Mouse (Mus musculus) G1E (cell line): ENCODE results near the gene Gm5485. TPM values are rescaled to one million over a fixed set of nuclear protein-coding genes. Genes with fewer than 3 reads are reported as not detected.

Source experiments
- ATAC-seq: 2 replicates; pipeline ENCODE4 v1.8.0; 2016; ENCODE audit warnings: mild to moderate bottlenecking; ENCODE audit not compliant: insufficient number of reproducible peaks, poor library complexity, low FRiP score, severe bottlenecking; ENCODE audit errors: extremely low read depth
- DNase-seq: peaks from one replicate; pipeline ENCODE4 v3.0.0; 2012; ENCODE audit warnings: low spot score
- H3K27me3 ChIP-seq: 2 replicates; pipeline ENCODE4 v1.6.1; 2012; ENCODE audit warnings: mild to moderate bottlenecking, low read length, inconsistent platforms; ENCODE audit not compliant: insufficient read depth
- H3K36me3 ChIP-seq: replicated peaks from 2 replicates; pipeline ENCODE3; 2012; ENCODE audit warnings: mild to moderate bottlenecking, inconsistent platforms
- H3K4me1 ChIP-seq: 2 replicates; pipeline ENCODE4 v1.6.1; 2012; ENCODE audit warnings: low read depth, low read length, inconsistent platforms, mixed read lengths; ENCODE audit not compliant: insufficient read depth
- H3K4me3 ChIP-seq: 2 replicates; pipeline ENCODE4 v1.5.1; 2012; ENCODE audit warnings: low read depth, mild to moderate bottlenecking, inconsistent platforms, low read length, moderate library complexity, mixed read lengths
- H3K9me3 ChIP-seq: replicated peaks from 2 replicates; pipeline ENCODE4 v1.6.1; 2012; ENCODE audit warnings: inconsistent platforms
- CTCF ChIP-seq: IDR thresholded peaks from 2 replicates; pipeline ENCODE4 v1.5.1; 2012; ENCODE audit warnings: low read depth, low read length, inconsistent platforms, mixed read lengths
- GATA1 ChIP-seq: IDR thresholded peaks from 2 replicates; pipeline ENCODE4 v1.6.1; 2012; ENCODE audit warnings: borderline replicate concordance, low read length, inconsistent platforms, mixed read lengths
- GATA2 ChIP-seq: IDR thresholded peaks from 2 replicates; pipeline ENCODE4 v1.6.1; 2012; ENCODE audit warnings: low read depth, low read length, inconsistent platforms, borderline replicate concordance
- POLR2AphosphoS5 ChIP-seq: IDR thresholded peaks from 2 replicates; pipeline ENCODE4 v1.6.1; 2012; ENCODE audit warnings: low read depth, low read length, inconsistent platforms; ENCODE audit not compliant: insufficient replicate concordance
- TAL1 ChIP-seq: conservative IDR thresholded peaks from 2 replicates; pipeline ENCODE4 v1.6.1; 2012; ENCODE audit warnings: low read depth, low read length, inconsistent platforms, mixed read lengths
- polyA plus RNA-seq: library from polyadenylated mRNA; stranded (reverse); fragments of >175 nt; gene quantifications from 2 replicates; pipeline ENCODE4 v1.2.3, GENCODE M21; 2012
- total RNA-seq, 2 experiments: library from RNA; stranded (forward) in 1 of 2; stranded (reverse) in 1 of 2; fragments of 200-1000 nt in 1 of 2; fragments of >200 nt in 1 of 2; fragmentation: Nextera tagmentation in 1 of 2; gene quantifications; 2 replicates each; pipeline ENCODE4 v1.2.3; 2014 to 2017

Gm5485 gene
- total and polyA plus RNA-seq, 3 experiments = not detected

DNA sequence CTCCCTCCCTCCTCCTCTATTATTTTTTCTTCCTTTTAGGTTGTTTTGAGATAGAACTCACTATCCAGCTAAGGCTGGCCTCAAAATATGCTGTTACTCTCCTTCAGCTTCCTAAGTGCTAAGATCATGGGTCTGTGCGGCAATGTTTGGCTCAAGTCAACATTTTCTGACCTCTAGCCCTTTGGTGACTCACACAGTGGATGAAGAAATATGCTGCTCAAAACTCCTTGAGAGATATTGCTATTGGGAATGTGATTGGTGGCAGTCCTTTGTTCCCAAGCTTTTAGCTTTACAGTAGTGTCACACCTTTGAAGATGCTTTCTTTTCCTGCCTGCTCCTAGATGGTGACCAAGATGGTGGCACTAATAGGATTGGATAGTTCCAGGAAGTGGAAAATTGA is 55.8 kb downstream of the Gm5485 start:
- Histone ChIP-seq H3K9me3 (no peaks in the 10 kb centered on the region), H3K36me3 (no peaks in the 10 kb centered on the region), H3K4me1 (no peaks in the 10 kb centered on the region), H3K27me3 (peaks cover 3% of the 10 kb centered on the region; the same call in 1 of the 2 replicates), H3K4me3 (no peak overlapping the region)
- ATAC-seq = no peak
- TF ChIP-seq TAL1 (no peak), POLR2AphosphoS5 (no peak), CTCF (no peak), GATA1 (no peak), GATA2 (no peak)
- DNase-seq = no peak

DNA sequence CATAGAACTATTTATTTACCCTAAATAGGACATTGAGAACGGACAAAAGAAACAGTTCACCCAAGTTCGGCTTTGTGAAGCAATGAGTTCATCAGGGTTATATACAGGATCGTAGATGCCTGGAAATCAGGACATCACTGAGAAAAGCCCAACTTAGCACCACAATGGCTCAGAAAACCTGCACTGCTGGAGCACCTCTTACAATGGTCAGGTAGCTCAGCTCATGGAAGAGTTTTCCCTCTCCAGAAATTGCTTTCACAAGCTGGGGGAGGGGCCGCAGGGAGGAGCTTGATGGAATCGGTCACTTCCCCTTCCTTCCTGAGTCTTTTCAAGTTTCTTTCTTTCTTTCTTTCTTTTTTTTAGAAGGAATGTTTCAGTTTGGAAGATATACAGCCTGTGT is 56.5 kb downstream of the Gm5485 start:
- Histone ChIP-seq H3K9me3 (no peaks in the 10 kb centered on the region), H3K27me3 (0 out of 2 replicates have a peak, but pooled peaks cover 3% of the 10 kb centered on the region), H3K4me1 (no peaks in the 10 kb centered on the region), H3K4me3 (no peak overlapping the region), H3K36me3 (no peaks in the 10 kb centered on the region)
- ATAC-seq (no peak), DNase-seq (no peak)
- TF ChIP-seq GATA1 (no peak), GATA2 (no peak), CTCF (no peak), TAL1 (no peak)

Other genes starting within 250 kb of the Gm5485 start
- gene Dppa4, start 128.7 kb downstream of the Gm5485 start, total RNA-seq (2014; fragmentation: Nextera tagmentation) = 49.6 and 56.4 TPM in 2 replicates
- 73.0 and 83.9 TPM in 2 replicates for gene Dppa4, start 128.7 kb downstream of the Gm5485 start, total RNA-seq (2017)
- 10.1 and 12.0 TPM in 2 replicates for gene Dppa4, start 128.7 kb downstream of the Gm5485 start, polyA plus RNA-seq
- gene Dppa2, start 108.5 kb downstream of the Gm5485 start, total RNA-seq (2014; fragmentation: Nextera tagmentation) = 0.39 and 0.83 TPM in 2 replicates
- gene Dppa2, start 108.5 kb downstream of the Gm5485 start, total RNA-seq (2017) = 0.06 and 0.11 TPM in 2 replicates
- not detected in 2 replicates for gene Dppa2, start 108.5 kb downstream of the Gm5485 start, polyA plus RNA-seq
- not detected in 2 replicates for gene Morc1, start 18.8 kb upstream of the Gm5485 start, total RNA-seq (2014; fragmentation: Nextera tagmentation)
- gene Morc1, start 18.8 kb upstream of the Gm5485 start, total RNA-seq (2017) = 0.05 and 0.12 TPM in 2 replicates
- gene Morc1, start 18.8 kb upstream of the Gm5485 start, polyA plus RNA-seq = not detected in 2 replicates